Mouse (Mus musculus): ENCODE measurements around the gene Macrod2.

The Macrod2 gene

DNA sequence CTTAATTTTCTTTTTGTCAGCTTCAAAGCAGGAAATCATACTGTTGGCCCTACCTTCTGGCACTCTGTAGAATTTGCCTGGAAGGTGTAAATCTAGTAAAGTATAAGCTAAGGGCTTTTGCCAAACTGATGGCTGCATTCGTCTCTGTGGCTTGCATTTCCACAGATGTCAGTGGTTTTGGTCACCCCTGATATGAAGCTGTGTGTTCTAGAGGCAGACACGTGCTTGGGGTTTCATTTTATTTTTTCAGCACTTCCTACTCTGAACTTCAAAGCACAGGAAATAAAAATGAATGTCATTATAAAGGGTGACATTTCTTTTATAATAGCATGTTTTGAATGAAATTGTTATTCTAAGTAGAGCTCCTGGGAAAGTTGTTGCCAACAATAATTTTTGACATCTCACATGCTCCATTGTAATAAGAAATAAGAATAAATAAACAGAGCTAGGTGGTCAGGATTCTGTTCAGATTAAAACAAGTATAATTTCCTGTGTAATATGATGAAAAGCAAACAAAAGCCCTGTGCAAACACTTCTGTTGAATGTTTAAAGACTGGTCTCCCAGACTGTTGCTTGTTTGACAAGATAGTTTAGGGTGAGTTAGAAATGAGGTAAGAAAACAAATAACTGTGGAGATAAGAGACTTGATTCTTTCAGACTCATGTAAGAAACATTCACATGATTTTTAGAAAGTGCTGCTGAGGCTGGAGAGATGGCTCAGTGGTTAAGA is 424.4 kb downstream of the Macrod2 start:
- no peak for DNase-seq

DNA sequence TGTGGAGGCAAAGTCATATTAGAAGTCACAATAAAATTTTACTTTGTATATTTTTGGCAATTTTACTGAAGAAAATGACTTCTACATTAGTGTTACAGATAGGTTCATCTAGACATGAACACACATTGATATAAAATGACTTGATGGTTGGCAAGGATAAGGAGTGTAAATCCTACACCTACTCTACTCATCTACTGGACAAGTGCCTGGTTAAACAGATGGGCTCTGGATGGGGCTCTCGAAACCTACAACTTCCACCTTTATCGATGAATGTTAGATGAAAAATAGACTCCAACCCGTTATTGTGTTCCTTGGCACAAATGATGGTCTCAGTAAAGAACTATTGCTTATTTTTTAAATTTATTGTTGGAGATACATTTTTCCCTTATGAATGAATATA is 427.3 kb downstream of the Macrod2 start:
- peak; percentile 27 for DNase-seq

DNA sequence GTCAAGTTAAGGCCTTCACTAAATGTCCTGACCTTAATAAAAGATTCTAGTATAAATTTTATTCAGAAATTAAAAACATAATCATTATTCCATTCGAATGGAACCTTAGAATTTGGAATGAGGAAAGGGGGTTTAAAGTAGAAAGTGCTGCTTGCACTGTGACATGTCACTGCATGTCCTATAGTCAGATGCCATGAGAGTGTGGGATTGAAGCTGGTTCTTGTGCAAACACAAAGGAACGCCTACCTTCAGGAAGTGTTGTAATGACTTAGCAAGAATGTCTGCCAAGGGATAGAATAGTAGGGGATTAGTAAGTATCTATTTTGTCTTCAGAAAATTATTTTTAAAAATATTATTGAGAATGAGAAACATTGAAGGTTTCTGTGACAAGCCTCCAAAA is 431.1 kb downstream of the Macrod2 start:
- no peak for DNase-seq

GRCm38 (mm10) chr2:140828859-140829258 is 433.8 kb downstream of the Macrod2 start:
- no peak for DNase-seq

- DNase-seq: peak; percentile 34
Measured at GRCm38 (mm10) chr2:140830086-140830485, 435.0 kb downstream of the Macrod2 start.

GRCm38 (mm10) chr2:140839371-140839770 is 444.3 kb downstream of the Macrod2 start:
- no peak for DNase-seq

- peak; percentile 25 for DNase-seq
Measured at GRCm38 (mm10) chr2:140839880-140840279, 444.8 kb downstream of the Macrod2 start.

GRCm38 (mm10) chr2:140844030-140844429 is 448.9 kb downstream of the Macrod2 start:
- no peak for DNase-seq

- no peak for DNase-seq
Measured at GRCm38 (mm10) chr2:140847817-140848428, 452.8 kb downstream of the Macrod2 start.

DNA sequence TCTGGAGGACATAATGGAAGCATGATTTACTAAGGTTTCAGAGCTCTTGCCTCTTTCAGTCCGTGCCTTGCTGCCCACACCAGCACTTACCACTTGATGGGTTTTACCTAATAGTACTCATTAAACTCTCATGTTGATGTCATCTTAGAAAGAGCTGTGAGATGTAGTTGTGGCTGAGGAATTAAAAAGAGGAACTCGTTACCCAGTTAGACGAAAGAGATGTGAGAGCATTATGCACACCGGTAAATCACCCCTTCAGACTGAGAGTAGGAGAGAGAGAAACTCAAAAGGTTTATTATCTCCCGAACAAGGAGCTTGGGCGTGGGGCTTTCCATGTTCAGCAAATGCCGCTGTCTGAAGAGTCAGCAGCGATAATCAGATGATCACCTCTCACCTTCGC is 458.4 kb downstream of the Macrod2 start:
- no peak for DNase-seq

DNA sequence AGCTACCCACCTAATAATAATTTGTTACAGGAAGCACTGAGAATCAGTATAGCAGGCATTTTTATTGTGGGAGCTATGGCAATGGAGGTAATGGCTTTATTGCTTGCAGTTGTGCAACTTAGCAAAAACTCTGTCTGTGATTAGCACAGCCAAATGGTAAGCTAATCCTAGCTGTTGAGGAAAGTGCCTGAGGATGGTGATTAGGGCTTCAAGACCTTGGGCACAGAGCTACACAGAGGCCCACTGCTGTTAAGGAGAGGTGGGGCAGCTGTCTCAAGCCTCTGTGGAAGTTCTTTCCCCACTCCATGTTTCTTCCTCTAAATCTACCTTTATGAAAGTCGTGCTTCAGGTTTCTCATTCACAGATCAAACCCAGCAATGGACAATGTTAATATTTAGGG is 466.2 kb downstream of the Macrod2 start:
- no peak for DNase-seq

GRCm38 (mm10) chr2:140862736-140863135 is 467.6 kb downstream of the Macrod2 start:
- DNase-seq: no peak

DNA sequence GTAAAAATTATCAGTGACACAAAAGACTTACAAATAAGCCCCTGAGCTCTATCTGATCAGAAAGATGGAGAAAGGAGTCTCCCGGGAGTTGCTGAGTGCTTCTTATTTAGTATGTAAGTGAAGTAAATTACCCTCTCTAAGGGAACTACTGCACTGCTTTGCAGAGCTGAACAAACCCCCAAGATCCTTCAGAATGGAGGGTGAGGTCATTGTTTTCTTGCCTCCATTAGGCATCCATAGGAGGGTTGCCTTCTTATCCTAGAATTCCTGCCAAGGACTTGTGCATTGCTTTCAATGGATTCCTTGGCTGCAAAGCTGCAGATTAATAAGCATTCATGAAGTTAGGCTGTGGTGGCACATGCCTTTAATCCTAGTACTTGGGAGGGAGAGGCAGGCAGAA is 470.5 kb downstream of the Macrod2 start:
- no peak for DNase-seq

GRCm38 (mm10) chr2:140867116-140867515 is 472.0 kb downstream of the Macrod2 start:
- DNase-seq: no peak

- no peak for DNase-seq
Measured at GRCm38 (mm10) chr2:140885176-140885575, 490.1 kb downstream of the Macrod2 start.

DNA sequence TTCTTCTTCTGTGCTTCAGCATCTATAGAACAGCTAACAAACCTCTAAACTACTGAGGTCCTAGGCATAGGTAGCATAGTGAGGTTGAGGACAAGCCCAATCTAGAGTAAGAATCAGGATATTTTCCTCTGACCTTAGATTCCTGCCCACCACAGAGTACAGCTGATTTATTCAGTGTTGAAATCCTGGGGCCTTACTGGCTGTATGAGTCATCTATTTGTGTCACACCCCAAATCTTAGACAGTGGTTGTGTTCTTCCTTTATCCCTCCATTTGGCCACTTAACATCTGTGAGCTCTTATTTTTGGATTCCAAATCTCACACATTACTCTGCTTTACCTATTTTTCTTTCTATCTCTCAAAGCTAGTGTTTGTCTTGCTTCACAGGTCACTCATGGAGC is 495.6 kb downstream of the Macrod2 start:
- DNase-seq: no peak

- DNase-seq: no peak
Measured at GRCm38 (mm10) chr2:140896396-140897082, 501.4 kb downstream of the Macrod2 start.

- no peak for DNase-seq
Measured at GRCm38 (mm10) chr2:140898408-140898985, 503.4 kb downstream of the Macrod2 start.

- DNase-seq: no peak
Measured at GRCm38 (mm10) chr2:140905331-140905730, 510.2 kb downstream of the Macrod2 start.

GRCm38 (mm10) chr2:140906123-140906522 is 511.0 kb downstream of the Macrod2 start:
- no peak for DNase-seq

- no peak for DNase-seq
Measured at GRCm38 (mm10) chr2:140911463-140911862, 516.4 kb downstream of the Macrod2 start.

DNA sequence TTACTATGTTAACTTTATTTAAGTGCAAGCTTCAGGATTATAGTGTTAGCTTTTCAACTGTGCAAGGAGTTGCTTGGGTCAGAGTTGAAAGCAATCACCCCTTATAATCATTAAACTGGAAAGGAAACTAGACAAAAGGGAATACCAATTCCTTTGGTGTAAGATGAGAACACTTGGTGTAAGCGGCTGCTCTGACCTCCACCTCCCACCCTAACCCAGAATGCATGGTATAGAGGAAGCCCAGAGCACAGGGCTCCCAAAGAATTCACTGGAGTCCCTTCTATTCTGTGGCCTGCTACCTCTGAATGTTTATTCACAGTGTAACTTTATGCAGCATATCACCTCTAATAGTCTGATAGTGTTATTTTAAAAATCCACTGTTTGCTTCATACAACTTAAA is 517.1 kb downstream of the Macrod2 start:
- no peak for DNase-seq

DNA sequence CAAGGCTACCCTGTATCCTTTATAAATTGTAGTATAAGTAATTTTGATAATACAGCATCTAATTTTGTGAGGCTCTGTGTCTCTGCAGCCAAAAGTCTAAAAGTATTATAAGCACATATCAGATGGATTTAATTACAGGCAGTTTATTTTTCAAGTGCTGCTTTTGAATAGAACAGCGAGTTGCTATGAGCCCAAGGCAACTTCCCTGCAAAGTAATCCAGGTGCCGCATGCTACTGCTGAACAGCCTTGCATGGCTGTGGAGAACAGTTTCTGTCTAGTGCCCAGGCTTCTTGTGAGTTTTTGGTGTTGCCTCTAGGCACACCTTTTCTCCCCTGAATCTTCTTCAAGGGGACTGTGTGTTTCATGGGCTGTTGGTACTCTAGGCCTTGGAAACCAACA is 517.8 kb downstream of the Macrod2 start:
- no peak for DNase-seq

Measured in cerebellum, adult 11 months (tissue).